Mouse (Mus musculus): ENCODE measurements at regions not wholly inside any gene's neighbourhood (a gene's known extent, or its start where the extent isn't known, plus 50 kb on each side); places are given as distances from the start of the nearest gene placed in this dataset. TPM values are rescaled to one million over a fixed set of nuclear protein-coding genes. Genes with fewer than 3 reads are reported as not detected.
A peak's percentile ranks its signal among the peaks of the same experiment; 100 is the strongest.

GRCm38 (mm10) chr1:168549807-168550435, 117.9 kb upstream of the Pbx1 start:
- DNase-seq (ENCODE audit: low spot score in 2 of 2), result no peak

GRCm38 (mm10) chr1:168546156-168546555, 114.1 kb upstream of the Pbx1 start:
- DNase-seq (ENCODE audit: low spot score in 2 of 2), result no peak

- no peak for DNase-seq (ENCODE audit: low spot score in 2 of 2)
These were observed 113.2 kb upstream of the Pbx1 start for GRCm38 (mm10) chr1:168545072-168545780.

GRCm38 (mm10) chr1:168541231-168541630, 109.2 kb upstream of the Pbx1 start:
- no peak for DNase-seq (ENCODE audit: low spot score in 2 of 2)

GRCm38 (mm10) chr1:168518087-168518486, 86.0 kb upstream of the Pbx1 start:
- no peak for DNase-seq (ENCODE audit: low spot score in 2 of 2)

- DNase-seq (ENCODE audit: low spot score in 2 of 2), result no peak
These were observed 74.3 kb upstream of the Pbx1 start for GRCm38 (mm10) chr1:168506326-168506725.

- no peak for DNase-seq (ENCODE audit: low spot score in 2 of 2)
These were observed 72.7 kb upstream of the Pbx1 start for GRCm38 (mm10) chr1:168504773-168505172.

- peak in 1 of 2 experiments; percentile 31 for DNase-seq (ENCODE audit: low spot score in 2 of 2)
These were observed 70.2 kb upstream of the Pbx1 start for GRCm38 (mm10) chr1:168502266-168502665.

GRCm38 (mm10) chr1:168501375-168502169, 69.5 kb upstream of the Pbx1 start:
- DNase-seq (ENCODE audit: low spot score in 2 of 2), result no peak

GRCm38 (mm10) chr1:168497801-168498200, 65.7 kb upstream of the Pbx1 start:
- no peak for DNase-seq (ENCODE audit: low spot score in 2 of 2)

GRCm38 (mm10) chr1:168495687-168496527, 63.8 kb upstream of the Pbx1 start:
- no peak for DNase-seq (ENCODE audit: low spot score in 2 of 2)

GRCm38 (mm10) chr1:168487492-168487891, 55.4 kb upstream of the Pbx1 start:
- DNase-seq (ENCODE audit: low spot score in 2 of 2), result no peak

- DNase-seq (ENCODE audit: low spot score in 2 of 2), result no peak
These were observed 51.6 kb upstream of the Pbx1 start for GRCm38 (mm10) chr1:168483651-168484050.

Small RNA genes lying in the stretch of these regions (microRNA-seq; reads per million reads assigned to microRNA genes)
- gene Mir6348, result not detected
- gene Mir6354, result not detected
